Mouse (Mus musculus) myocyte (in vitro differentiated cells): ENCODE results near the gene Pop4.

Experiments
- CEBPB ChIP-seq: IDR thresholded peaks from 2 replicates; pipeline ENCODE4 v1.6.1; 2011; ENCODE audit warnings: mild to moderate bottlenecking, moderate library complexity; ENCODE audit not compliant: poor library complexity, insufficient read depth, severe bottlenecking
- E2F4 ChIP-seq: IDR thresholded peaks from one replicate; pipeline ENCODE4 v1.6.1; 2011; ENCODE audit warnings: mild to moderate bottlenecking, control low read depth, moderate library complexity; ENCODE audit not compliant: insufficient read depth
- MAX ChIP-seq: IDR thresholded peaks from one replicate; pipeline ENCODE4 v1.6.1; 2011; ENCODE audit warnings: low read depth, mild to moderate bottlenecking, control low read depth
- MYOD1 ChIP-seq, 3 experiments: IDR thresholded peaks; one replicate each; pipeline ENCODE4 v1.6.1; 2011; ENCODE audit warnings: control low read depth in 2 of 3, low read depth in 2 of 3, mild to moderate bottlenecking in 2 of 3, moderate library complexity in 1 of 3; ENCODE audit not compliant: insufficient read length in 2 of 3, control insufficient read depth in 1 of 3
- MYOG ChIP-seq, 3 experiments: IDR thresholded peaks; one replicate each; pipeline ENCODE4 v1.6.1; 2011; ENCODE audit warnings: control low read depth in 2 of 3, low read depth in 2 of 3, mild to moderate bottlenecking in 2 of 3; ENCODE audit not compliant: insufficient read length in 2 of 3, control insufficient read depth in 1 of 3, insufficient read depth in 1 of 3
- POLR2A ChIP-seq: IDR thresholded peaks from one replicate; pipeline ENCODE4 v1.6.1; 2011; ENCODE audit warnings: low read depth, mild to moderate bottlenecking, control low read depth, moderate library complexity; ENCODE audit not compliant: insufficient read length
- POLR2AphosphoS2 ChIP-seq: IDR thresholded peaks from one replicate; pipeline ENCODE4 v1.6.1; 2011; ENCODE audit warnings: low read depth, control low read depth; ENCODE audit not compliant: insufficient read length
- REST ChIP-seq: IDR thresholded peaks from one replicate; pipeline ENCODE4 v1.6.1; 2011; ENCODE audit warnings: mild to moderate bottlenecking, control low read depth, moderate library complexity; ENCODE audit not compliant: insufficient read depth, insufficient read length
- SRF ChIP-seq: IDR thresholded peaks from one replicate; pipeline ENCODE4 v1.6.1; 2011; ENCODE audit warnings: low read depth; ENCODE audit not compliant: control insufficient read depth, insufficient read length
- TCF12 ChIP-seq: IDR thresholded peaks from one replicate; pipeline ENCODE4 v1.6.1; 2011; ENCODE audit warnings: mild to moderate bottlenecking, control low read depth; ENCODE audit not compliant: poor library complexity, insufficient read depth, severe bottlenecking
- TCF3 ChIP-seq: IDR thresholded peaks from one replicate; pipeline ENCODE4 v1.6.1; 2011; ENCODE audit warnings: low read depth, control low read depth; ENCODE audit not compliant: insufficient read length
- USF1 ChIP-seq: IDR thresholded peaks from one replicate; pipeline ENCODE4 v1.6.1; 2011; ENCODE audit warnings: low read depth, mild to moderate bottlenecking, control low read depth, moderate library complexity

DNA sequence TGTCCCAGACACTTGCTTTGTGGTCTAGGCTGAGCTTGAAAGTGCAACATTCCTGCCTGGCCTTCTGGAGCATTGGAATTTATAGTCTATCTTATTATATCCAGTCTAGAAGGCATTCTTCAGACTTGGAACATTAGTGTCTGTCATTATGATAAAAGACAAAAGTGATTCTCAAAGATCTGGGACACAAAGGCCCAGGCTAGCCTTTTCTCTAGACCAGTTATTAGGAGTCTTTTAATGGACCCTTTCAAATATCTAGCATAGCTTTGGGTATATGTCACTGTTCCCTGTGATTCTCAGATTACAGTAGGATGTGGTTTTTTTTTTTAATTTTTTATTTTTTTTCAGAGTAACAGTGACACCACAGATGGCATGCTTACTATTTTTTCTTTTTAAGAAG is 1.3 kb upstream of the Pop4 start:
- no peak for TF ChIP-seq MYOG (IDR thresholded peaks at IDR 0.05; ENCODE audit: control insufficient read depth in 1 of 3, insufficient read depth in 1 of 3, insufficient read length in 2 of 3, low read depth in 2 of 3)
- TF ChIP-seq CEBPB, result no peak
- no peak for TF ChIP-seq MAX
- no peak for TF ChIP-seq USF1
- TF ChIP-seq POLR2A, result no peak
- no peak for TF ChIP-seq TCF3
- no peak for TF ChIP-seq TCF12
- TF ChIP-seq SRF, result no peak
- TF ChIP-seq POLR2AphosphoS2, result no peak
- TF ChIP-seq E2F4, result no peak
- no peak for TF ChIP-seq REST
- no peak for TF ChIP-seq MYOD1 (IDR thresholded peaks at IDR 0.05; ENCODE audit: control insufficient read depth in 1 of 3, insufficient read length in 2 of 3, low read depth in 2 of 3)
